Mouse (Mus musculus): ENCODE data around the gene Vapa.

- no peak for TF ChIP-seq CTCF (IDR thresholded peaks at IDR 0.05; ENCODE audit: insufficient read depth, low read length)
- no peak for TF ChIP-seq POLR2A (IDR thresholded peaks at IDR 0.05; ENCODE audit: borderline replicate concordance, extremely low read depth, low read depth, low read length)
Measured at GRCm38 (mm10) chr17:65613142-65613462, 253 bp downstream of the Vapa start.

Measured in lung, adult 2 months (tissue).